Mouse (Mus musculus) layer of hippocampus, adult 18-20 months (tissue): ENCODE data around the gene Slc16a2. TPM values are rescaled to one million over a fixed set of nuclear protein-coding genes. Genes with fewer than 3 reads are reported as not detected.
"Not testable (repeated sequence)": the region's sequence is repeated elsewhere in the genome, so short reads cannot be mapped to it uniquely, and the experiment has no call there.

Experiments
- DNase-seq, 2 experiments: peaks; one replicate each; pipeline ENCODE4 v3.0.0; 2022; ENCODE audit warnings: low spot score in 2 of 2
- total RNA-seq, 2 experiments: library from RNA; stranded (reverse); gene quantifications; 2 replicates each; pipeline ENCODE4 v1.2.3; 2021

The Slc16a2 gene
- total RNA-seq, 2 experiments from 2014 or later: 34.1 to 36.0 TPM

GRCm38 (mm10) chrX:103664445-103664844, 157.3 kb downstream of the Slc16a2 start:
- not testable (repeated sequence) for DNase-seq

DNA sequence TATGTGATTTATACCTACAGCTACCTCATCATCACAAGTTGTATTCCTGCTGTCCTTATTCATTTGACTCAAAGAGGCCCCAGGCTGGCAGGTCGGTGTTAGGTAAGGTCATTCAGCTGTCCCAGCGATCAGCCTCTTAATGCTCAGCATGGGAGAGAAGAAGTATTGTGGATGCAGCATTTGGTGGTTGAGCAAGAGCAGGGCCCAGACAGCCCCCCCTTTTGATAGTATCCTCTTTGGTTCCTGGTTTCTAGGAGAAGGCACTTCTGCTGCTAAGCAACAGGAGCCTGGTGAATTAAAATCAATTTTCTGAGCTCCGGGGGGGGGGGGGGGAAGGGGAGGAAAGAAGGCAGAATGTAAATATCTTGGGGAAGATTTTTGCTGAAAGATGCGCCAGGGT, 162.8 kb downstream of the Slc16a2 start:
- DNase-seq: peak in 1 of 2 experiments; percentile 26

DNA sequence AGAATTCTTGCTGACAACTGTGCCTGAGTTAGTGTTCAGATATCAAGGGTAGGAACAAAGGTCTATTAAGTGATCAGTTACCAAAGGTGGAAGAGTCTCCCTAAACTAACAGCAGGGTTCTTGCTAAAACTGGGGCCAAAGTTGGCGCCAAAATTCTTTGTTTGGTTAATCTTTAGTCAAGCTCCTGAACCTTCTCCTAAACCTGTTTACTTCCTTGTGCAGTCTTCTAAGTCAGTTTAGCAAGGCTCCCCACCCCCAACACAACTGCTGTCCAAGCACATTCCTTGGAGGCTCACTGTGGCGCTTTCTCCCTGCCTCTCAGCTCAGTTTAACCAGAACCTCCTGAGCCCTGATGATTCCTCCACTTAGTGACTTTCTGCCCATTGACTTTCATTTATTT, 168.8 kb downstream of the Slc16a2 start:
- DNase-seq: no peak

DNA sequence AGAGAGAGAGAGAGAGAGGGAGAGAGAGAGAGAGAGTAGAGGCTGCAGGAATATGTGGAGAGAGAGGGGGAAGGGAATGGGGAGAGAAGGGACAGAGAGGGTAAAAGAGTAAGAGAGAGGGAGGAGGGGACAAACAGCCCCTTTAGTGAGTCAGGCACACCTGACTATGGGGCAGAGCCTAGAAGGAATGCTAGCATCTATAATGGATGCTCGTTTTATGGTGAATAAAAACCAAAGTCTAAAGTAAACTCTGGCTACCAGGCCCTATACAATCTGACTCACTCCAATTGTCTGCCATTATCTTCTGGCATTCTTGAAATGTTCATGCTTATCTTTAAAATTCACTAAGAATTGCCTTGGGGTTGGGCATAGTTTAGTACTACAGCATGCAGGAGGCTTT, 169.7 kb downstream of the Slc16a2 start:
- DNase-seq: no peak

Other genes starting within 250 kb of the Slc16a2 start
- gene Zcchc13, start 191.4 kb downstream of the Slc16a2 start, total RNA-seq: not detected
- 10 to 100 TPM; 48.6 to 55.2 TPM for gene Rlim, start 159.3 kb upstream of the Slc16a2 start, total RNA-seq